Mouse (Mus musculus) heart, adult 2 months (tissue): ENCODE data around the gene Mrpl2. TPM values are rescaled to one million over a fixed set of nuclear protein-coding genes. Genes with fewer than 3 reads are reported as not detected.

Experiments used
- DNase-seq, 2 experiments: peaks; one replicate each; pipeline ENCODE4 v3.0.0; 2021
- H3K27ac ChIP-seq: fragments of 200-600 bp; 2 replicates; pipeline ENCODE4 v1.8.1; 2022
- H3K27me3 ChIP-seq: fragments of 200-500 bp; 2 replicates; pipeline ENCODE4 v1.6.1; 2012; ENCODE audit warnings: mild to moderate bottlenecking, low read length, inconsistent platforms, mixed read lengths; ENCODE audit not compliant: control insufficient read depth, insufficient read depth
- H3K36me3 ChIP-seq: fragments of 200-500 bp; 2 replicates; pipeline ENCODE4 v1.6.1; 2012; ENCODE audit warnings: low read length, inconsistent platforms; ENCODE audit not compliant: control insufficient read depth, insufficient read depth
- H3K4me1 ChIP-seq: fragments of 200-500 bp; 2 replicates; pipeline ENCODE4 v1.6.1; 2011; ENCODE audit warnings: low read length; ENCODE audit not compliant: control insufficient read depth, insufficient read depth
- H3K4me3 ChIP-seq: fragments of 200-600 bp; 2 replicates; pipeline ENCODE4 v1.8.1; 2022
- H3K79me2 ChIP-seq: fragments of 200-500 bp; replicated peaks from 2 replicates; pipeline ENCODE4 v1.6.1; 2012; ENCODE audit warnings: mild to moderate bottlenecking, inconsistent platforms, low read length, moderate library complexity, mixed read lengths; ENCODE audit not compliant: control insufficient read depth, insufficient read depth
- H3K9ac ChIP-seq: fragments of 200-500 bp; 2 replicates; pipeline ENCODE4 v1.6.1; 2012; ENCODE audit warnings: low read depth, mild to moderate bottlenecking, control low read depth, inconsistent platforms, low read length, mixed read lengths
- CTCF ChIP-seq: fragments of 200-600 bp; IDR thresholded peaks from 2 replicates; pipeline ENCODE4 v1.8.1; 2022; ENCODE audit warnings: antibody characterized with exemption, mild to moderate bottlenecking, moderate library complexity
- EP300 ChIP-seq: fragments of 200-500 bp; IDR thresholded peaks from 2 replicates; pipeline ENCODE4 v1.6.1; 2011; ENCODE audit warnings: low read depth, low read length, control low read depth; ENCODE audit not compliant: insufficient read depth
- POLR2A ChIP-seq: fragments of 200-500 bp; IDR thresholded peaks from 2 replicates; pipeline ENCODE4 v1.6.1; 2011; ENCODE audit warnings: mild to moderate bottlenecking, low read depth, low read length, control low read depth; ENCODE audit not compliant: insufficient read depth
- WGBS: fragments of 180-500 bp; shearing (Covaris S2); methylation state at CpG from one replicate; pipeline ENCODE4 v1.1.7; 2018; 5-methylcytosine and 5-hydroxymethylcytosine counted together
- intact Hi-C: fragments of 180-260 bp; cut with DNase I; formaldehyde crosslinking; loops from one replicate; pipeline ENCODE4 v1.15.1; 2025
- polyA plus RNA-seq: library from polyadenylated mRNA; depleted of rRNA; stranded (reverse); fragments of >200 nt; gene quantifications from 2 replicates; pipeline ENCODE4 v1.2.3, GENCODE M21; 2012
- total RNA-seq, 2 experiments: library from RNA; stranded (reverse); gene quantifications; 2 replicates each; pipeline ENCODE4 v1.2.3; 2021

The Mrpl2 gene
- total and polyA plus RNA-seq, 3 experiments, result 87.8 to 132 (median 112) TPM

DNA sequence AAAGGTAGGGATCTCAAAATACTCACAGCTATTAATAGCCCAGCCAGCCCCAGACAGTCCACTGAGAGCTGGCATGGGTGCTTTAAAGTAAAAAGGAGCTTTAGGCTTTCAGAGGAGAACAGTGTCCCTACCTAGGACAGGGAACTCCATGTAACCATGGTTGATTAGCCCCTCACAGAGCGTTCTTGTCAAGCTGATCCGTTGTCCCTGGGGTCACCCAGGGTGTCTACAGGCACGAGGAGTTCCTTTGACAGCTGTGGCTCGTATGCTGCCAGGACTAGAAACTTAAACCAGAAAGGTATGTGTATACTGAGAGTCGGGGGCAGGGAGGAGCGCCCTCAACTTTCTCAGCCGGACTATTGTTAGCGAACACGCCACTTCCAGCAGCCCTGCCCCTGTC, 32.9 kb downstream of the Mrpl2 start:
- Histone ChIP-seq H3K9ac (peak overlapping the region; percentile 52), H3K4me1 (peaks cover 8% of the 10 kb centered on the region), H3K36me3 (no peaks in the 10 kb centered on the region), H3K27ac (peak overlapping the region; percentile 95), H3K79me2 (no peaks in the 10 kb centered on the region), H3K4me3 (peak overlapping the region; percentile 95), H3K27me3 (no peaks in the 10 kb centered on the region)
- no peak for TF ChIP-seq CTCF
- TF ChIP-seq POLR2A, result peak; percentile 40
- peak; percentile 59; the same call in 1 of the 2 replicates for TF ChIP-seq EP300
- WGBS, result 25% methylated on average over 9 of the region's 9 CpGs
- peak; percentile 35 to 53 for DNase-seq
- intact Hi-C loops, result loop anchor here (2.0 kb wide), 1 partner anchor 16 kb away; no protein-coding TSS in a partner anchor

- no peak for TF ChIP-seq POLR2A
- peak; percentile 61 for TF ChIP-seq CTCF
- no peak for TF ChIP-seq EP300
- no peak for DNase-seq
- Histone ChIP-seq H3K9ac (peak overlapping the region; percentile 81), H3K79me2 (no peaks in the 10 kb centered on the region), H3K27me3 (no peaks in the 10 kb centered on the region), H3K27ac (peak overlapping the region; percentile 95), H3K4me3 (peak overlapping the region; percentile 95), H3K36me3 (no peaks in the 10 kb centered on the region), H3K4me1 (peaks cover 8% of the 10 kb centered on the region)
- 1% methylated on average over 33 of the region's 34 CpGs for WGBS
- intact Hi-C loops, result loop anchor here (2.0 kb wide), 2 partner anchors 17 to 33 kb away; no protein-coding TSS in a partner anchor
Measured at GRCm38 (mm10) chr17:46679843-46680759, 34.1 kb downstream of the Mrpl2 start.

- H3K27ac ChIP-seq, result peak within 1 kb of the TSS; percentile 95
- peak within 1 kb of the TSS; percentile 95 for H3K4me3 ChIP-seq
- H3K4me1 ChIP-seq, result peaks cover 8% of the 10 kb centered on the region
- peak; percentile 96 to 98 for DNase-seq
- H3K36me3 ChIP-seq, result no peaks in the 10 kb centered on the region
- H3K9ac ChIP-seq, result peak within 1 kb of the TSS; percentile 81
- WGBS, result under 1% methylated on average over 49 of the region's 49 CpGs
- intact Hi-C loops, result loop anchor here (1.0 to 2.0 kb wide), 2 partner anchors 32 to 35 kb away; partner anchors contain the start of genes Klc4 and Mrpl2
- H3K27me3 ChIP-seq, result no peaks in the 10 kb centered on the region
- no peaks in the 10 kb centered on the region for H3K79me2 ChIP-seq
- TF ChIP-seq POLR2A (peak; percentile 52), CTCF (no peak), EP300 (0 out of 2 replicates have a peak, but pooled peaks have one; percentile 3)
Measured at GRCm38 (mm10) chr17:46680760-46681373, 34.8 kb downstream of the Mrpl2 start, which contains the start of gene Klhdc3. Gene Klhdc3 (minus strand): TSS chr17:46680914.

- Histone ChIP-seq H3K27ac (peak overlapping the region; percentile 84), H3K9ac (peak overlapping the region; percentile 64), H3K4me1 (peaks cover 8% of the 10 kb centered on the region), H3K27me3 (no peaks in the 10 kb centered on the region), H3K36me3 (no peaks in the 10 kb centered on the region), H3K4me3 (peak overlapping the region; percentile 95), H3K79me2 (no peaks in the 10 kb centered on the region)
- intact Hi-C loops, result loop anchor here (1.0 to 2.0 kb wide), 3 partner anchors 21 to 35 kb away; partner anchors contain the start of genes Klc4 and Mrpl2
- TF ChIP-seq POLR2A (no peak), EP300 (no peak), CTCF (no peak)
- no peak for DNase-seq
- 24% methylated on average over 12 of the region's 12 CpGs for WGBS
Measured at GRCm38 (mm10) chr17:46681466-46682118, 35.6 kb downstream of the Mrpl2 start.

GRCm38 (mm10) chr17:46682654-46683389, 36.8 kb downstream of the Mrpl2 start:
- no peak for DNase-seq
- no peaks in the 10 kb centered on the region for H3K36me3 ChIP-seq
- no peak overlapping the region for H3K27ac ChIP-seq
- intact Hi-C loops, result loop anchor here (2.0 kb wide), 1 partner anchor 20 kb away; no protein-coding TSS in a partner anchor
- no peaks in the 10 kb centered on the region for H3K79me2 ChIP-seq
- no peak overlapping the region for H3K4me3 ChIP-seq
- peaks cover 8% of the 10 kb centered on the region for H3K4me1 ChIP-seq
- 88% methylated on average over 16 of the region's 16 CpGs for WGBS
- H3K27me3 ChIP-seq, result no peaks in the 10 kb centered on the region
- no peak overlapping the region for H3K9ac ChIP-seq
- no peak for TF ChIP-seq POLR2A
- no peak for TF ChIP-seq CTCF
- TF ChIP-seq EP300, result no peak
